Mouse (Mus musculus): Measurements from ENCODE around the gene Lama5. TPM values are rescaled to one million over a fixed set of nuclear protein-coding genes. Genes with fewer than 3 reads are reported as not detected.
A peak's percentile ranks its signal among the peaks of the same experiment; 100 is the strongest.

Gene Lama5
- polyA plus RNA-seq, 1 experiment from 2014 or later: 1.2 TPM

- no peaks in the 10 kb centered on the region for H3K9me3 ChIP-seq (ENCODE audit: control insufficient read depth, low read length)
- H3K9ac ChIP-seq (replicated peaks; ENCODE audit: low read depth, low read length): no peak overlapping the region
- no peaks in the 10 kb centered on the region for H3K27me3 ChIP-seq (ENCODE audit: control insufficient read depth, insufficient read depth, low read length)
- H3K4me1 ChIP-seq (ENCODE audit: control insufficient read depth, insufficient read depth, low read length): no peaks in the 10 kb centered on the region
- no peak overlapping the region for H3K27ac ChIP-seq (ENCODE audit: low read depth, low read length)
- no peak overlapping the region for H3K4me2 ChIP-seq (ENCODE audit: low read depth, low read length)
- H3K4me3 ChIP-seq (ENCODE audit: low read depth, low read length): no peak overlapping the region
- no peaks in the 10 kb centered on the region for H3K36me3 ChIP-seq (ENCODE audit: control insufficient read depth, insufficient read depth, low read length)
- 96% methylated on average over 3 of the region's 3 CpGs for WGBS
- ATAC-seq (ENCODE audit: low read depth): no peak
Observed at GRCm38 (mm10) chr2:180212255-180212654, 13.4 kb downstream of the Lama5 start.

DNA sequence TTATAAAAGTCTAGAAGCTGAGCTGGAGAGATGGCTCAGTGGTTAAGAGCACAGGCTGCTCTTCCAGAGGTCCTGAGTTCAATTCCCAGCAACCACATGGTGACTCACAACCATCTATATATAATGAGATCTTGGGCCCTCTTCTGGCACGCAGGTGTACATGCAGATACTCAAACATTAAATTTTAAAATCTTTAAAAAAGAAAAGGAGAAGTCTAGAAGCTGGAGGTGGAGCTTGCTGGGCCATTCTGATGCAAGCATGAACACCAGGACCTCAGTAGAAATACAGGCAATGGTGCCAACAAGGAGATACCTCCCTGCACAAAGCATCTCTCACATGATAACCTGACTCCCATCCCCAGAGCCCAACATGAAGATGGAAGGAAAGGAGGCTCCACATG, 16.7 kb downstream of the Lama5 start:
- Histone ChIP-seq H3K4me1 (ENCODE audit: control insufficient read depth, insufficient read depth, low read length) (peaks cover 6% of the 10 kb centered on the region; the same call in 1 of the 2 replicates), H3K4me2 (ENCODE audit: low read depth, low read length) (no peak overlapping the region), H3K9me3 (ENCODE audit: control insufficient read depth, low read length) (no peaks in the 10 kb centered on the region), H3K4me3 (ENCODE audit: low read depth, low read length) (no peak overlapping the region), H3K27ac (ENCODE audit: low read depth, low read length) (no peak overlapping the region), H3K27me3 (ENCODE audit: control insufficient read depth, insufficient read depth, low read length) (no peaks in the 10 kb centered on the region), H3K36me3 (ENCODE audit: control insufficient read depth, insufficient read depth, low read length) (no peaks in the 10 kb centered on the region), H3K9ac (replicated peaks; ENCODE audit: low read depth, low read length) (no peak overlapping the region)
- no peak for ATAC-seq (ENCODE audit: low read depth)
- WGBS: 92% methylated on average over 1 of the region's 1 CpGs

- 47% methylated on average over 7 of the region's 7 CpGs for WGBS
- Histone ChIP-seq H3K4me3 (ENCODE audit: low read depth, low read length) (no peak overlapping the region), H3K27me3 (ENCODE audit: control insufficient read depth, insufficient read depth, low read length) (no peaks in the 10 kb centered on the region), H3K4me1 (ENCODE audit: control insufficient read depth, insufficient read depth, low read length) (peaks cover 6% of the 10 kb centered on the region; the same call in 1 of the 2 replicates), H3K9ac (replicated peaks; ENCODE audit: low read depth, low read length) (no peak overlapping the region), H3K4me2 (ENCODE audit: low read depth, low read length) (no peak overlapping the region), H3K9me3 (ENCODE audit: control insufficient read depth, low read length) (no peaks in the 10 kb centered on the region), H3K27ac (ENCODE audit: low read depth, low read length) (no peak overlapping the region), H3K36me3 (ENCODE audit: control insufficient read depth, insufficient read depth, low read length) (no peaks in the 10 kb centered on the region)
- ATAC-seq (ENCODE audit: low read depth): no peak
Observed at GRCm38 (mm10) chr2:180207840-180208239, 17.8 kb downstream of the Lama5 start.

GRCm38 (mm10) chr2:180205956-180206280, 19.7 kb downstream of the Lama5 start:
- H3K9ac ChIP-seq (replicated peaks; ENCODE audit: low read depth, low read length): no peak overlapping the region
- no peak overlapping the region for H3K4me3 ChIP-seq (ENCODE audit: low read depth, low read length)
- H3K4me2 ChIP-seq (ENCODE audit: low read depth, low read length): no peak overlapping the region
- H3K9me3 ChIP-seq (ENCODE audit: control insufficient read depth, low read length): no peaks in the 10 kb centered on the region
- H3K27me3 ChIP-seq (ENCODE audit: control insufficient read depth, insufficient read depth, low read length): no peaks in the 10 kb centered on the region
- no peaks in the 10 kb centered on the region for H3K36me3 ChIP-seq (ENCODE audit: control insufficient read depth, insufficient read depth, low read length)
- peaks cover 6% of the 10 kb centered on the region; the same call in 1 of the 2 replicates for H3K4me1 ChIP-seq (ENCODE audit: control insufficient read depth, insufficient read depth, low read length)
- WGBS: 66% methylated on average over 2 of the region's 2 CpGs
- peak overlapping the region; percentile 60 for H3K27ac ChIP-seq (ENCODE audit: low read depth, low read length)
- no peak for ATAC-seq (ENCODE audit: low read depth)

DNA sequence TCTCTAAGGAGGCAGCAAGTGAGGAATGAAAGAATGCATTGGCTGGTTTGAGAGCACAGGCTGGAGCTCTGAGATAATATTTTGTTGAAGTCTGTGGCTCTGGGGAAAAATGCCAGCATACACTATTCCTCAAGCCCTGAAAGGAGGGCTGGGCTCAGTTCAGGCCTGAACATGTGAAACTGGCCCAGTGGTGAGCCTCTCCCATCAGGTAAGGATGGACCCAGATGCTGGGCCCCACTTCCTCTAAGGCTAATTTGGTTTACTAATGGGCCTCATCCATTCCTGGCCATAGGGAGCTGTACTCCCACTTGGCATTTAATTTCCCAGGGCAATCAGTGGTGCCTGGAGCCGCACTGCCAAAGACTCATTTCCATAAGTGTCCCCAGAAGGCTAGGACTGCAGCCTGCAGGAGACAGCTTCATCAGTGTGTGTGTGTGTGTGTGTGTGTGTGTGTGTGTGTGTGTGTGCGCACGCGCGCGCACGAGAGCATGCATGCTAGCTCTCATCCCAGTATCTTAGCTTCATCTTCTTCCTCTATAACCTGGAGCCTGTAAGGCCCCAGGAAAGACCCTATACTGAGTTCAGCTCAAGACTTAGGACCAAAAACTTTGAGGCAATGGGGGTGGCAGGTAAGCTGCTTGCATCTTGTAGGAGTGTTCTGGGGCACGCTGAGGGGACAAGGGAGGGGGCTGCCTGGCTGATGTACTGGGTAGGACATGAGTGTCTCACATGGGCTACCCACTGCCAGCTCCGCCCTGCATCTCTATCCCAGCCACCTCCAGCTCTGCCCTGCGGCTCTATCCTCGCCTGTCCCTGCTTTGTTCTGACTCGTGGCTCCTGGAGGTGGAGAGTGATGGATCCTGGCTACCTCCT, 20.3 kb downstream of the Lama5 start:
- H3K4me1 ChIP-seq (ENCODE audit: control insufficient read depth, insufficient read depth, low read length): peaks cover 6% of the 10 kb centered on the region; the same call in 1 of the 2 replicates
- H3K27me3 ChIP-seq (ENCODE audit: control insufficient read depth, insufficient read depth, low read length): no peaks in the 10 kb centered on the region
- 37% methylated on average over 12 of the region's 12 CpGs for WGBS
- ATAC-seq (ENCODE audit: low read depth): peak; percentile 82
- no peak overlapping the region for H3K4me2 ChIP-seq (ENCODE audit: low read depth, low read length)
- no peak overlapping the region for H3K4me3 ChIP-seq (ENCODE audit: low read depth, low read length)
- no peak overlapping the region for H3K9ac ChIP-seq (replicated peaks; ENCODE audit: low read depth, low read length)
- no peaks in the 10 kb centered on the region for H3K9me3 ChIP-seq (ENCODE audit: control insufficient read depth, low read length)
- H3K36me3 ChIP-seq (ENCODE audit: control insufficient read depth, insufficient read depth, low read length): no peaks in the 10 kb centered on the region
- H3K27ac ChIP-seq (ENCODE audit: low read depth, low read length): peak overlapping the region; percentile 60

GRCm38 (mm10) chr2:180204501-180204900, 21.2 kb downstream of the Lama5 start:
- no peak overlapping the region for H3K9ac ChIP-seq (replicated peaks; ENCODE audit: low read depth, low read length)
- no peak overlapping the region for H3K4me2 ChIP-seq (ENCODE audit: low read depth, low read length)
- no peaks in the 10 kb centered on the region for H3K9me3 ChIP-seq (ENCODE audit: control insufficient read depth, low read length)
- no peak overlapping the region for H3K27ac ChIP-seq (ENCODE audit: low read depth, low read length)
- no peaks in the 10 kb centered on the region for H3K36me3 ChIP-seq (ENCODE audit: control insufficient read depth, insufficient read depth, low read length)
- H3K4me1 ChIP-seq (ENCODE audit: control insufficient read depth, insufficient read depth, low read length): peaks cover 6% of the 10 kb centered on the region; the same call in 1 of the 2 replicates
- WGBS: 88% methylated on average over 9 of the region's 9 CpGs
- H3K4me3 ChIP-seq (ENCODE audit: low read depth, low read length): no peak overlapping the region
- no peaks in the 10 kb centered on the region for H3K27me3 ChIP-seq (ENCODE audit: control insufficient read depth, insufficient read depth, low read length)
- ATAC-seq (ENCODE audit: low read depth): no peak

DNA sequence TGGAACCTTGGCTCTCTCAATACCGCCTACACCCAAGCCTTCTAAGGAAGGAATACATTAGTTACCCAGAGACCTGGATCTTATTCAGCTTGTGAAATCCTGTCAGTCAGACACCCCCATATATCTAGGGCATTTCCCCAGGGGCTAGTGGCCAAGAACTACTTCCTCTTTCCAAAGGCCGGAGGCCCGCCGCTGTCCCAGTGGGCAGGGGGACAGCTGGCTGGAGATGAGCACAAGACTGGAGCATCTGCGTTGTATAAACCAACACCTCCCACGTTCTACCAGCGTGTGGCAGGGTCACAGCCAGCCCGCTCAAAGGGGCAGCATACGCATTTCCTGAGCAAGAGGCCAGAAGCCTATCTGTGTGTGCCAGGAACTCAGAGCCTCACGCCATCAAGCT, 22.9 kb downstream of the Lama5 start:
- H3K9ac ChIP-seq (replicated peaks; ENCODE audit: low read depth, low read length): no peak overlapping the region
- H3K9me3 ChIP-seq (ENCODE audit: control insufficient read depth, low read length): no peaks in the 10 kb centered on the region
- no peak for ATAC-seq (ENCODE audit: low read depth)
- H3K27me3 ChIP-seq (ENCODE audit: control insufficient read depth, insufficient read depth, low read length): no peaks in the 10 kb centered on the region
- no peak overlapping the region for H3K4me3 ChIP-seq (ENCODE audit: low read depth, low read length)
- 59% methylated on average over 10 of the region's 10 CpGs for WGBS
- H3K27ac ChIP-seq (ENCODE audit: low read depth, low read length): no peak overlapping the region
- no peaks in the 10 kb centered on the region for H3K36me3 ChIP-seq (ENCODE audit: control insufficient read depth, insufficient read depth, low read length)
- H3K4me2 ChIP-seq (ENCODE audit: low read depth, low read length): no peak overlapping the region
- H3K4me1 ChIP-seq (ENCODE audit: control insufficient read depth, insufficient read depth, low read length): peaks cover 6% of the 10 kb centered on the region; the same call in 1 of the 2 replicates

DNA sequence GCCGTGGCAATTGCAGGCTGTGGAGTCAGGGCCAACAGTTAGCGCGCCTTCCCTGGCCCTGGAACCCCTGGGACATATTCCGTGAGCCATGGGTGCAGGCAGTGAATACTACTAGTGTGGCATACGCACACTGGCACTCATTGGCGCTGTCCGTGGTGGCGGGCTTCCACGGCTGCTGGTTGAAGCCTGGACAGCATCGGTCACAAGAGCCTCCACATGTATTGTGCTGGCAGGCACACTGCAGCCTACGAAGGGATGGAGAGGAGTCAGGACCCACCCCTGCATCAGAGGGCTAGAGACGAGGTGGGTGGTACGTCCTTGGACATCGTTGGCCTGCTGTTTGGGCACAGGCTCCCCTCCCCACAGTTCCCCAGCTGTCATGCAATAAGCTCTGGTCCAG, 23.4 kb downstream of the Lama5 start:
- no peaks in the 10 kb centered on the region for H3K27me3 ChIP-seq (ENCODE audit: control insufficient read depth, insufficient read depth, low read length)
- no peak for ATAC-seq (ENCODE audit: low read depth)
- no peak overlapping the region for H3K4me2 ChIP-seq (ENCODE audit: low read depth, low read length)
- peaks cover 11% of the 10 kb centered on the region for H3K4me1 ChIP-seq (ENCODE audit: control insufficient read depth, insufficient read depth, low read length)
- H3K4me3 ChIP-seq (ENCODE audit: low read depth, low read length): no peak overlapping the region
- 90% methylated on average over 14 of the region's 14 CpGs for WGBS
- H3K36me3 ChIP-seq (ENCODE audit: control insufficient read depth, insufficient read depth, low read length): no peaks in the 10 kb centered on the region
- H3K9ac ChIP-seq (replicated peaks; ENCODE audit: low read depth, low read length): no peak overlapping the region
- H3K9me3 ChIP-seq (ENCODE audit: control insufficient read depth, low read length): no peaks in the 10 kb centered on the region
- H3K27ac ChIP-seq (ENCODE audit: low read depth, low read length): no peak overlapping the region

GRCm38 (mm10) chr2:180201303-180201702, 24.4 kb downstream of the Lama5 start:
- H3K4me1 ChIP-seq (ENCODE audit: control insufficient read depth, insufficient read depth, low read length): peaks cover 13% of the 10 kb centered on the region
- no peak overlapping the region for H3K9ac ChIP-seq (replicated peaks; ENCODE audit: low read depth, low read length)
- H3K36me3 ChIP-seq (ENCODE audit: control insufficient read depth, insufficient read depth, low read length): no peaks in the 10 kb centered on the region
- no peak overlapping the region for H3K4me2 ChIP-seq (ENCODE audit: low read depth, low read length)
- no peak overlapping the region for H3K4me3 ChIP-seq (ENCODE audit: low read depth, low read length)
- H3K27me3 ChIP-seq (ENCODE audit: control insufficient read depth, insufficient read depth, low read length): no peaks in the 10 kb centered on the region
- H3K27ac ChIP-seq (ENCODE audit: low read depth, low read length): no peak overlapping the region
- no peaks in the 10 kb centered on the region for H3K9me3 ChIP-seq (ENCODE audit: control insufficient read depth, low read length)
- 76% methylated on average over 9 of the region's 9 CpGs for WGBS
- ATAC-seq (ENCODE audit: low read depth): no peak
